Mouse (Mus musculus) heart, postnatal 0 days (tissue): Measurements from ENCODE around the gene Tbc1d10c.

Source experiments
- CTCF ChIP-seq: IDR thresholded peaks from 2 replicates; pipeline ENCODE4 v1.5.1; 2016; ENCODE audit warnings: antibody characterized with exemption, control low read depth, low read depth
- EP300 ChIP-seq: IDR thresholded peaks from 2 replicates; pipeline ENCODE4 v1.6.1; 2016; ENCODE audit warnings: antibody characterized with exemption, low read depth

GRCm38 (mm10) chr19:4217855-4218254 lies 26.8 kb upstream of the Tbc1d10c start:
- TF ChIP-seq CTCF (no peak), EP300 (no peak)
